Comparison of ENCODE assay signal across 10 mouse cellular contexts in genomic region chr6:136644171-136644570, GRCm38 (mm10). TPM values are rescaled to one million over a fixed set of nuclear protein-coding genes. Genes with fewer than 3 reads are reported as not detected.
A peak's percentile ranks its signal among the peaks of the same experiment; 100 is the strongest.
DNase-seq lines count a peak whose midpoint lies in the region; TF ChIP-seq lines count a peak whose summit lies in the region.
"Had no signal": no experiment of that assay in that cellular context is flagged by ENCODE, and none has a peak within 500 bp of the region (broad histone marks: within the 10 kb centered on the region; RNA-seq: fewer than 3 reads in every experiment).

No protein-coding gene starts in this region.

- TF ChIP-seq CTCF in layer of hippocampus, adult 2 months (conservative IDR thresholded peaks at IDR 0.05), result peak; percentile 65
- TF ChIP-seq CTCF in bone marrow macrophage, adult 2 months (IDR thresholded peaks at IDR 0.05; ENCODE audit: low read depth, low read length), result peak; percentile 21; the same call in 1 of the 2 replicates

- no peaks in the 10 kb centered on the region for H3K4me1 ChIP-seq in bone marrow macrophage, adult 2 months (ENCODE audit: control insufficient read depth, insufficient read depth, low read length)

- no peak overlapping the region for H3K27ac ChIP-seq in layer of hippocampus, adult 2 months
- H3K27ac ChIP-seq in bone marrow macrophage, adult 2 months (ENCODE audit: insufficient read depth, low read depth, low read length), result no peak overlapping the region
- H3K27ac ChIP-seq: limb, embryonic 15.5 days had no signal

- H3K4me3 ChIP-seq in layer of hippocampus, adult 2 months, result no peak overlapping the region
- no peak overlapping the region for H3K4me3 ChIP-seq in bone marrow macrophage, adult 2 months (ENCODE audit: insufficient read depth, low read length)
- H3K4me3 ChIP-seq: limb, embryonic 15.5 days had no signal

- TF ChIP-seq POLR2A in bone marrow macrophage, adult 2 months (IDR thresholded peaks at IDR 0.05; ENCODE audit: borderline replicate concordance, low read depth, low read length), result no peak

- DNase-seq in layer of hippocampus, adult 2 months (ENCODE audit: low spot score in 2 of 2), result no peak
- no peak for DNase-seq in layer of hippocampus, adult 9-11 months
- DNase-seq in thymus, postnatal 4 days, result peak; percentile 56
- no peak for DNase-seq in thymus, postnatal 25 days
- no peak for DNase-seq in adipocyte (ENCODE audit: low spot score)
- DNase-seq in cerebellum, adult 8-10 months, result no peak
- DNase-seq: cerebellum, adult 18-20 months; kidney, adult 18-20 months had no signal

RNA-seq across cellular contexts. Expression of gene Plbd1, which starts 17.6 kb away (rescaled TPM):
- total RNA-seq in layer of hippocampus, adult 2 months (2021), result under 1 TPM; 0.33 to 0.34 TPM
- polyA plus RNA-seq in bone marrow macrophage, adult 2 months (2012; ENCODE audit: insufficient read depth, insufficient read length, missing spikeins), result 28.1 and 31.0 TPM in 2 replicates
